3 mouse cellular contexts compared by ENCODE assay signal in the genomic region with DNA sequence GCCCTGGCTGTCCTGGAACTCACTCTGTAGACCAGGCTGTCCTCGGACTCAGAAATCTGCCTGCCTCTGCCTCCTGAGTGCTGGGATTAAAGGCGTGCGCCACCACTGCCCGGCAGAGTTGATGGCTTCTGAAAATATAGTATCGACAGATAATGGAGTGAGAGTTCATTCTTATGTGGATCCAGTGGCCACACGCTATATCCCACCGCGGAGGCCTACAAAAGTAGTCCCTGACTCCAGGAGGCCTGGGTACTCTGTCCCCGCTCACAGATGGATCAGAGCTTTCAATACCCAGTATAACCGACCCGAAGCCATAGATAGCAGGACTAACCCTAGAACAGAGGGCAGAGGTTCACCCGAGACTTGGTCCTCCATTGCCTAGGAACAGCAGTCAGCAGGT. TPM values are rescaled to one million over a fixed set of nuclear protein-coding genes. Genes with fewer than 3 reads are reported as not detected.
DNase-seq lines count a peak whose midpoint lies in the region; ATAC-seq lines count a peak whose summit lies in the region.
"Not testable (repeated sequence)": the region's sequence is repeated elsewhere in the genome, so short reads cannot be mapped to it uniquely, and the experiment has no call there.

No protein-coding gene starts in this region.

- H3K36me3 ChIP-seq in midbrain, embryonic 11.5 days (ENCODE audit: control insufficient read depth, insufficient read depth, low read length): not testable (repeated sequence)

- not testable (repeated sequence) for H3K4me1 ChIP-seq in midbrain, embryonic 11.5 days (ENCODE audit: control insufficient read depth, insufficient read depth, low read length)

- not testable (repeated sequence) for H3K9me3 ChIP-seq in midbrain, embryonic 11.5 days (ENCODE audit: control insufficient read depth, low read length)

- H3K4me3 ChIP-seq in midbrain, embryonic 11.5 days (ENCODE audit: low read depth, low read length): not testable (repeated sequence)

- not testable (repeated sequence) for H3K4me2 ChIP-seq in midbrain, embryonic 11.5 days

- H3K27ac ChIP-seq in midbrain, embryonic 11.5 days (ENCODE audit: low read depth, low read length): not testable (repeated sequence)

- 95% methylated on average over 11 of the region's 12 CpGs for WGBS in midbrain, embryonic 11.5 days

- ATAC-seq in midbrain, embryonic 11.5 days (ENCODE audit: low FRiP score): not testable (repeated sequence)

- DNase-seq in R1 (ENCODE audit: low read depth, low spot score): peak; percentile 54
- peak; percentile 81 for DNase-seq in heart, adult 11 months
- DNase-seq in midbrain, embryonic 11.5 days (ENCODE audit: low spot score, missing footprints): peak; percentile 65

- not testable (repeated sequence) for H3K9ac ChIP-seq in midbrain, embryonic 11.5 days (ENCODE audit: low read length)

- not testable (repeated sequence) for H3K27me3 ChIP-seq in midbrain, embryonic 11.5 days (ENCODE audit: control insufficient read depth, insufficient read depth, low read length)

RNA-seq across cellular contexts. Expression of a gene that starts 26.0 kb away (rescaled TPM):
- 673 and 680 TPM in 2 replicates for polyA plus RNA-seq in midbrain, embryonic 11.5 days (2014; fragmentation: Nextera tagmentation; extraction: Ambion mirVana)
